Mouse (Mus musculus) small intestine, adult 2 months (tissue): ENCODE results near the gene Igsf3.

Experiments used
- CTCF ChIP-seq: fragments of 200-500 bp; IDR thresholded peaks from 2 replicates; pipeline ENCODE4 v1.5.1; 2012; ENCODE audit warnings: low read depth, mild to moderate bottlenecking, control low read depth, inconsistent platforms, low read length, moderate library complexity, mixed read lengths; ENCODE audit not compliant: insufficient replicate concordance, insufficient read length; ENCODE audit errors: extremely low read depth
- POLR2A ChIP-seq: fragments of 200-500 bp; IDR thresholded peaks from 2 replicates; pipeline ENCODE4 v1.6.1; 2012; ENCODE audit warnings: low read depth, mild to moderate bottlenecking, control low read depth, inconsistent platforms, low read length, moderate library complexity

- TF ChIP-seq CTCF, result no peak
- TF ChIP-seq POLR2A, result no peak
Observed at GRCm38 (mm10) chr3:101408953-101409750, 32.3 kb downstream of the Igsf3 start.
